ENCODE assay signal across 9 mouse cellular contexts in the genomic region with DNA sequence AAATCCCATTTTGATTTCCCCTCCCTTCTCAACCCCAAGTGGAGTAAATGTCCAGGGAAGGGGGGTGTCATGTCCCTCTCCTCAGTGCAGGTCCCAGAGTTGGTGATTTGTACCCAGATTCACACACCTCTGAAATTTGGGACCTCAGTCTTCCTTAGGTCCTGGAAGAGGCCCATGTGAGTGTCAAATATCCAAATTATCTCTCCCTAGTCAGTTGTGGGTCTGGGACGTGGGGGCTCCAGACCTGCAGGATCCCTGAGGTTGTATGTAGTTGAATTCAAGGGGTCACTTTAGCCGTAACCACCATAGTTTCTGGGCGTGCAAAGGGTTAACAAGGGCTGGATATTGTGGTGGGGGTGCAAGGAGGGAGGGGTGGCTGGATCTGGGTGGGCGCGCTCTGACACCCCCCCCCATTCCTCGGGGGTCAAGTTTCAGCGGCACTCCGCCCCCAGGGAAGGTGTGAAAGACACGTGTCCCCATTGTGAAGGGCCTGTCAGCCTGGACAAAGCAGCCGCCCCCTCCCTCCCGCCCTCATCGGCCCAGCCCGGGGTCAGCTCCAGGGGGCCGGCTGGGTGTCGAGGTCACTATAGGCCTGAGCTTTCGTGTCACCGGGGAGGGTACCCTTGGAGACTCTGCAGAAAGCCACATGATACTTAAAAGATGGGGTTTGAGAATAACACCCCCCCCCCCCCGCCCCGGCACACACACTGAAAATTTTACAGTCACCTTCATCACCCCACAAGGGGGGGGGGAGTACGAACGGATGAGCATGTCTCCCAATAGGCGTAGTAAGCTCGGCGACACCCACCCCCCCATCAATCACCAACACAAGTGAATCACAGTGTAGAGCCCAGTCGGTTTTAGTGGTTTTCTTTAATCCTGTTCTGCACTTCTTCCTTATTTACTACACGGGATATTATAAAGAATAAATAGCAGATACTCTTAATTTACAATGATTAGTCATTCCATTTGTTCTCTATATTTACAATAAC. TPM values are rescaled to one million over a fixed set of nuclear protein-coding genes. Genes with fewer than 3 reads are reported as not detected.
A peak's percentile ranks its signal among the peaks of the same experiment; 100 is the strongest.
DNase-seq lines count a peak whose midpoint lies in the region; ATAC-seq lines count a peak whose summit lies in the region.
"Had no signal": no experiment of that assay in that cellular context is flagged by ENCODE, and none has a peak within 500 bp of the region (broad histone marks: within the 10 kb centered on the region; RNA-seq: fewer than 3 reads in every experiment).

No protein-coding gene starts in this region.

- DNase-seq in heart, postnatal 10 days, result no peak
- peak; percentile 58 for DNase-seq in embryo, embryonic 11 days
- DNase-seq in neural tube, embryonic 10.5 days (ENCODE audit: extremely low spot score, low spot score), result peak; percentile 42
- no peak for DNase-seq in frontal cortex, postnatal 10 days (ENCODE audit: low spot score in 2 of 2)
- DNase-seq in gastrocnemius, adult 8-10 months (ENCODE audit: low spot score in 2 of 2), result no peak
- DNase-seq in left cerebral cortex, adult 18-20 months (ENCODE audit: low spot score in 2 of 2), result no peak

- peak overlapping the region; percentile 77 for H3K9ac ChIP-seq in heart, embryonic 13.5 days
- H3K9ac ChIP-seq in hindbrain, embryonic 15.5 days, result 0 out of 2 replicates have a peak overlapping the region, but pooled peaks have one; percentile 22

- H3K9me3 ChIP-seq in heart, embryonic 13.5 days, result no peaks in the 10 kb centered on the region
- no peaks in the 10 kb centered on the region for H3K9me3 ChIP-seq in hindbrain, embryonic 15.5 days

- H3K36me3 ChIP-seq in heart, embryonic 13.5 days, result no peaks in the 10 kb centered on the region
- H3K36me3 ChIP-seq in hindbrain, embryonic 15.5 days, result no peaks in the 10 kb centered on the region

- H3K4me1 ChIP-seq in heart, embryonic 13.5 days, result peaks cover 27% of the 10 kb centered on the region
- peaks cover 40% of the 10 kb centered on the region for H3K4me1 ChIP-seq in hindbrain, embryonic 15.5 days (replicated peaks)

- peak overlapping the region; percentile 86 for H3K4me2 ChIP-seq in heart, embryonic 13.5 days
- H3K4me2 ChIP-seq in hindbrain, embryonic 15.5 days, result peak overlapping the region; percentile 93

- WGBS in heart, embryonic 13.5 days, result 2% methylated on average over 26 of the region's 26 CpGs
- WGBS in hindbrain, embryonic 15.5 days, result 1% methylated on average over 19 of the region's 26 CpGs

- peak overlapping the region; percentile 55 for H3K4me3 ChIP-seq in heart, embryonic 13.5 days
- H3K4me3 ChIP-seq in hindbrain, embryonic 15.5 days, result peak overlapping the region; percentile 44

- ATAC-seq in heart, embryonic 13.5 days (ENCODE audit: extremely low read depth, insufficient number of reproducible peaks, low FRiP score, low TSS enrichment), result no peak
- no peak for ATAC-seq in hindbrain, embryonic 15.5 days (ENCODE audit: low FRiP score, low read depth)

- intact Hi-C loops in heart, postnatal 10 days (cut with DNase I), result loop anchor here (5.0 kb wide), 2 partner anchors 58 to 218 kb away; no protein-coding TSS in a partner anchor

- peaks cover 45% of the 10 kb centered on the region for H3K27me3 ChIP-seq in heart, embryonic 13.5 days (replicated peaks)
- H3K27me3 ChIP-seq in hindbrain, embryonic 15.5 days, result 0 out of 2 replicates have a peak, but pooled peaks cover 4% of the 10 kb centered on the region

- H3K27ac ChIP-seq in heart, embryonic 13.5 days (replicated peaks), result peak overlapping the region; percentile 31; the same call in 1 of the 2 replicates
- no peak overlapping the region for H3K27ac ChIP-seq in hindbrain, embryonic 15.5 days (replicated peaks)
- H3K27ac ChIP-seq: macrophage had no signal

RNA-seq across cellular contexts. Expression of a gene that starts 2.1 kb away (rescaled TPM):
- 0.47 and 0.55 TPM in 2 replicates for polyA plus RNA-seq in heart, embryonic 13.5 days (2015; fragmentation: Nextera tagmentation; extraction: Ambion mirVana)
- total RNA-seq in heart, postnatal 10 days (2021), result under 1 TPM; 0.14 to 0.25 TPM
- 3.9 and 4.1 TPM in 2 replicates for polyA plus RNA-seq in hindbrain, embryonic 15.5 days (2015; fragmentation: Nextera tagmentation; extraction: Ambion mirVana)
- 1 to 10 TPM; 2.0 to 3.6 (median 2.8) TPM for total RNA-seq in gastrocnemius, adult 8-10 months (2022)
- 10 to 100 TPM; 13.3 to 15.0 TPM for total RNA-seq in left cerebral cortex, adult 18-20 months (2021)
- polyA plus RNA-seq: macrophage had no signal

Comparison
In these comparisons a context has a peak if more than half of its experiments do, and no peak if none do; other contexts are left out.
1. DNase-seq: peak in embryo, embryonic 11 days (single experiment) and neural tube, embryonic 10.5 days (single experiment); none in heart, postnatal 10 days (0 of 2), frontal cortex, postnatal 10 days (0 of 2), gastrocnemius, adult 8-10 months (0 of 2) and left cerebral cortex, adult 18-20 months (0 of 2).